Mouse (Mus musculus): ENCODE measurements around the gene Unc80.

DNA sequence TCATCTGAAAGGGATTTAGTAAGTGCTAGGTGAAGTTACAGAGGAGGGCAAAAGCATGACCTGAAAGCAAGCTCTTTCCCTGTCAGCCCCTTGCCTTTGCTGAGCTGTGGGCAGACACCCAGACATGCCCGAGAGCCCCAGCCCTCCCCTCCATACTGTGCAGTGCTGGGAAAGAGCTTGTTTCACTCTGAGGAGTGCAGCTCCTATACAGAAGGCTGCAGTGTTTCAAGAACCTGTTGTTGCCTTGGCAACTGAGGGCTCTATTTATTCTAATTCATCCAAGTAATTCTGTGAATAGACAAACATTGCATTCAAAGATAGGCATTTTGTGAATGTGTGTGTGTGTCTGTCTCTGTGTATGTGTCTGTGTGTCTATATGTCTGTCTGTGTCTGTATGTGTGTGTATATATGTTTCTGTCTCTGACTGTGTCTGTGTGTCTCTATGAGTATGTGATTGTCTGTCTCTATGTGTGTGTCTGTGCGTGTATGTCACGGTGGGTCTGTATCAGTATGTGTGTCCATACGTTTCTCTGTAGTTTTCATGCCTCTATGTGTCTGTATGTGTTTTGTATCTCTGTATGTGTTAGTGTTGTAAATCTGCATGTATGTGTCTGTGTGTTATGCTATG, 187.1 kb downstream of the Unc80 start:
- no peak for TF ChIP-seq CTCF (IDR thresholded peaks at IDR 0.05; ENCODE audit: control insufficient read depth, insufficient read depth, insufficient replicate concordance, low read depth, low read length)
- no peak for TF ChIP-seq POLR2A (IDR thresholded peaks at IDR 0.05; ENCODE audit: control insufficient read depth, low read depth, low read length)

Measured in testis, adult 2 months (tissue).